Mouse (Mus musculus): ENCODE measurements around the gene Plekhm2. TPM values are rescaled to one million over a fixed set of nuclear protein-coding genes. Genes with fewer than 3 reads are reported as not detected.

Plekhm2 gene
- polyA plus RNA-seq, 1 experiment from 2014 or later = 5.7 TPM

DNA sequence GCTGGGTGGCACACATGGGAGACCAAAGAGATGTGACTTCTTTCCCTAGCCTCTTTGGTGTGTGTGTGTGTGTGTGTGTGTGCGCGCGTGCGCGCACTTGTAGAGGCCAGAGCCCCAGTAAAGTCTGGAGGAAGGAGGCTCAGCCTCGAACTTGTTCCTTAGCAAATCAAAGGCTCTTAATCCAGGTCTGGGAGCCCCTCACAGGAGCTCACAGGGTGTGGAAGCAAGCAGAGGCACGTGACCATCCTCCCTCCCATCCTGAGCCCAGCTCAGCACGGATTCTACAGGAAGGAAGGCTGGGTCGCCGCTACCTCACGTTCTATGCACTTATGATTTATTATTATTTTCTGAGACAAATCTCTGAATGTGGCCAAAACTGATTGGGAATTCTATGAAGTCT lies 88.3 kb downstream of the Plekhm2 start:
- Histone ChIP-seq H3K36me3 (ENCODE audit: control insufficient read depth, insufficient read depth, low read length) (peaks cover 37% of the 10 kb centered on the region), H3K4me3 (ENCODE audit: low read length) (no peak overlapping the region), H3K4me1 (replicated peaks; ENCODE audit: control insufficient read depth, insufficient read depth, low read length) (peaks cover 17% of the 10 kb centered on the region), H3K27ac (ENCODE audit: low read length) (no peak overlapping the region), H3K9ac (ENCODE audit: low read length) (no peak overlapping the region), H3K27me3 (ENCODE audit: control insufficient read depth, insufficient read depth, low read depth, low read length) (no peaks in the 10 kb centered on the region), H3K4me2 (ENCODE audit: low read depth, low read length) (no peak overlapping the region), H3K9me3 (ENCODE audit: control insufficient read depth, low read length) (peaks cover 2% of the 10 kb centered on the region; the same call in 1 of the 2 replicates)
- 77% methylated on average over 11 of the region's 11 CpGs for WGBS
- ATAC-seq (ENCODE audit: low read depth) = no peak

Other genes with a start within 250 kb of the Plekhm2 start
- gene Clcnkb, start 248.9 kb downstream of the Plekhm2 start, polyA plus RNA-seq (2015; fragmentation: Nextera tagmentation; extraction: Ambion mirVana) = 0.39 TPM in 1 of 2 replicates, not detected in the other
- gene Hspb7, start 244.1 kb downstream of the Plekhm2 start, polyA plus RNA-seq (2015; fragmentation: Nextera tagmentation; extraction: Ambion mirVana) = 6.4 and 10.6 TPM in 2 replicates
- not detected in 2 replicates for gene Srarp, start 228.8 kb downstream of the Plekhm2 start, polyA plus RNA-seq (2015; fragmentation: Nextera tagmentation; extraction: Ambion mirVana)
- 30.6 and 30.8 TPM in 2 replicates for gene Zbtb17, start 220.2 kb downstream of the Plekhm2 start, polyA plus RNA-seq (2015; fragmentation: Nextera tagmentation; extraction: Ambion mirVana)
- gene Spen, start 126.3 kb downstream of the Plekhm2 start, polyA plus RNA-seq (2015; fragmentation: Nextera tagmentation; extraction: Ambion mirVana) = 6.9 and 7.4 TPM in 2 replicates
- 71.4 and 76.1 TPM in 2 replicates for gene Fblim1, start 58.8 kb downstream of the Plekhm2 start, polyA plus RNA-seq (2015; fragmentation: Nextera tagmentation; extraction: Ambion mirVana)
- gene Tmem82, start 46.3 kb downstream of the Plekhm2 start, polyA plus RNA-seq (2015; fragmentation: Nextera tagmentation; extraction: Ambion mirVana) = 0.99 and 1.1 TPM in 2 replicates
- 0.18 and 0.20 TPM in 2 replicates for gene Slc25a34, start 41.1 kb downstream of the Plekhm2 start, polyA plus RNA-seq (2015; fragmentation: Nextera tagmentation; extraction: Ambion mirVana)
- gene Rsc1a1, start 20.7 kb upstream of the Plekhm2 start, polyA plus RNA-seq (2015; fragmentation: Nextera tagmentation; extraction: Ambion mirVana) = not detected in 2 replicates
- gene Ddi2, start 58.5 kb upstream of the Plekhm2 start, polyA plus RNA-seq (2015; fragmentation: Nextera tagmentation; extraction: Ambion mirVana) = 18.1 and 18.3 TPM in 2 replicates
- 0.21 and 1.4 TPM in 2 replicates for gene Agmat, start 81.8 kb upstream of the Plekhm2 start, polyA plus RNA-seq (2015; fragmentation: Nextera tagmentation; extraction: Ambion mirVana)
- 4.3 and 4.7 TPM in 2 replicates for gene Dnajc16, start 126.0 kb upstream of the Plekhm2 start, polyA plus RNA-seq (2015; fragmentation: Nextera tagmentation; extraction: Ambion mirVana)
- gene Casp9, start 128.7 kb upstream of the Plekhm2 start, polyA plus RNA-seq (2015; fragmentation: Nextera tagmentation; extraction: Ambion mirVana) = 23.9 and 24.6 TPM in 2 replicates
- not detected in 2 replicates for gene Cela2a, start 161.3 kb upstream of the Plekhm2 start, polyA plus RNA-seq (2015; fragmentation: Nextera tagmentation; extraction: Ambion mirVana)
- not detected in 2 replicates for gene Ctrc, start 181.5 kb upstream of the Plekhm2 start, polyA plus RNA-seq (2015; fragmentation: Nextera tagmentation; extraction: Ambion mirVana)
- gene Efhd2, start 210.0 kb upstream of the Plekhm2 start, polyA plus RNA-seq (2015; fragmentation: Nextera tagmentation; extraction: Ambion mirVana) = 97.5 and 98.0 TPM in 2 replicates

Measured in lung, embryonic 16.5 days (tissue).